Mouse (Mus musculus) adrenal gland, postnatal 4 days (tissue): ENCODE measurements around the gene Rbm39. TPM values are rescaled to one million over a fixed set of nuclear protein-coding genes. Genes with fewer than 3 reads are reported as not detected.
A peak's percentile ranks its signal among the peaks of the same experiment; 100 is the strongest.

Experiments
- DNase-seq, 2 experiments: peaks; one replicate each; pipeline ENCODE4 v3.0.0; 2021 to 2022; ENCODE audit warnings: low spot score in 2 of 2, mixed read lengths in 2 of 2
- total RNA-seq, 2 experiments: library from RNA; stranded (reverse); gene quantifications; 2 replicates each; pipeline ENCODE4 v1.2.3; 2021

The Rbm39 gene
- total RNA-seq, 2 experiments from 2014 or later = 525 to 551 TPM

GRCm38 (mm10) chr2:156181592-156181991 lies 1.6 kb upstream of the Rbm39 start:
- no peak for DNase-seq

GRCm38 (mm10) chr2:156180824-156181590 lies 969 bp upstream of the Rbm39 start:
- no peak for DNase-seq

- no peak for DNase-seq
Observed at GRCm38 (mm10) chr2:156179796-156180093, 293 bp downstream of the Rbm39 start.

GRCm38 (mm10) chr2:156179046-156179795 lies 817 bp downstream of the Rbm39 start:
- DNase-seq = peak; percentile 62 to 63

- DNase-seq = no peak
Observed at GRCm38 (mm10) chr2:156177651-156178050, 2.4 kb downstream of the Rbm39 start.

- no peak for DNase-seq
Observed at GRCm38 (mm10) chr2:156177079-156177478, 3.0 kb downstream of the Rbm39 start.

GRCm38 (mm10) chr2:156166557-156166956 lies 13.5 kb downstream of the Rbm39 start:
- DNase-seq = no peak

GRCm38 (mm10) chr2:156165478-156165877 lies 14.6 kb downstream of the Rbm39 start:
- no peak for DNase-seq

GRCm38 (mm10) chr2:156151538-156151937 lies 28.5 kb downstream of the Rbm39 start:
- no peak for DNase-seq

GRCm38 (mm10) chr2:156147316-156147915 lies 32.6 kb downstream of the Rbm39 start:
- no peak for DNase-seq

GRCm38 (mm10) chr2:156146272-156146989 lies 33.6 kb downstream of the Rbm39 start:
- DNase-seq = no peak

GRCm38 (mm10) chr2:156145486-156146130 lies 34.4 kb downstream of the Rbm39 start:
- no peak for DNase-seq

GRCm38 (mm10) chr2:156143953-156144724 lies 35.9 kb downstream of the Rbm39 start, which contains the start of the genes Romo1 and Nfs1:
Gene Romo1 (plus strand): TSS chr2:156144039.
Gene Nfs1 (minus strand): TSS chr2:156144186.
- peak; percentile 85 to 89 for DNase-seq

GRCm38 (mm10) chr2:156143367-156143766 lies 36.7 kb downstream of the Rbm39 start:
- no peak for DNase-seq

GRCm38 (mm10) chr2:156142820-156143219 lies 37.2 kb downstream of the Rbm39 start:
- no peak for DNase-seq

- no peak for DNase-seq
Observed at GRCm38 (mm10) chr2:156135695-156136094, 44.3 kb downstream of the Rbm39 start.

GRCm38 (mm10) chr2:156134161-156134560 lies 45.9 kb downstream of the Rbm39 start:
- no peak for DNase-seq

GRCm38 (mm10) chr2:156126992-156127391 lies 53.0 kb downstream of the Rbm39 start, which contains the start of gene Gm28036:
Gene Gm28036 (minus strand): TSS chr2:156127092.
- no peak for DNase-seq

- no peak for DNase-seq
Observed at GRCm38 (mm10) chr2:156123731-156124130, 56.3 kb downstream of the Rbm39 start.

- DNase-seq = no peak
Observed at GRCm38 (mm10) chr2:156119566-156119965, 60.5 kb downstream of the Rbm39 start.
